Mouse (Mus musculus) midbrain, embryonic 16.5 days (tissue): Measurements from ENCODE around the gene Top3b. TPM values are rescaled to one million over a fixed set of nuclear protein-coding genes. Genes with fewer than 3 reads are reported as not detected.
A peak's percentile ranks its signal among the peaks of the same experiment; 100 is the strongest.

Experiments
- ATAC-seq: fragments of 200-750 bp; cut with Nextera tagmentation; 2 replicates; pipeline ENCODE4 v1.8.0; 2017; ENCODE audit warnings: moderate TSS enrichment
- H3K27ac ChIP-seq: fragments of 300-500 bp; sonication (generic); 2 replicates; pipeline ENCODE4 v1.5.1; 2014; ENCODE audit warnings: mild to moderate bottlenecking, low read length, mixed read lengths
- H3K27me3 ChIP-seq: fragments of 300-500 bp; sonication (generic); 2 replicates; pipeline ENCODE4 v1.6.1; 2014; ENCODE audit warnings: low read depth, low read length, mixed read lengths; ENCODE audit not compliant: control insufficient read depth, insufficient read depth
- H3K36me3 ChIP-seq: fragments of 300-500 bp; sonication (generic); 2 replicates; pipeline ENCODE4 v1.6.1; 2014; ENCODE audit warnings: mild to moderate bottlenecking, low read length, moderate library complexity, mixed read lengths; ENCODE audit not compliant: control insufficient read depth, insufficient read depth
- H3K4me1 ChIP-seq: fragments of 300-500 bp; sonication (generic); 2 replicates; pipeline ENCODE4 v1.6.1; 2014; ENCODE audit warnings: mild to moderate bottlenecking, low read length, mixed read lengths; ENCODE audit not compliant: control insufficient read depth, insufficient read depth
- H3K4me2 ChIP-seq: fragments of 300-500 bp; sonication (generic); 2 replicates; pipeline ENCODE4 v1.6.1; 2014; ENCODE audit warnings: mild to moderate bottlenecking, low read length, mixed read lengths
- H3K4me3 ChIP-seq: fragments of 300-500 bp; sonication (generic); 2 replicates; pipeline ENCODE4 v1.5.1; 2014; ENCODE audit warnings: low read depth, mild to moderate bottlenecking, low read length, moderate library complexity, mixed read lengths
- H3K9ac ChIP-seq: fragments of 300-500 bp; sonication (generic); 2 replicates; pipeline ENCODE4 v1.6.1; 2014; ENCODE audit warnings: low read depth, low read length, mixed read lengths
- H3K9me3 ChIP-seq: fragments of 300-500 bp; sonication (generic); replicated peaks from 2 replicates; pipeline ENCODE4 v1.6.1; 2014; ENCODE audit warnings: mild to moderate bottlenecking, low read length, mixed read lengths; ENCODE audit not compliant: control insufficient read depth, poor library complexity, severe bottlenecking
- WGBS: fragments of 180-500 bp; shearing (Covaris S2); extraction: QIAGEN DNeasy Blood & Tissue Kit; methylation state at CpG from one replicate; pipeline ENCODE4 v1.1.7; 2014; 5-methylcytosine and 5-hydroxymethylcytosine counted together
- polyA plus RNA-seq: library from polyadenylated mRNA; unstranded; fragments of >200 nt; fragmentation: Nextera tagmentation; extraction: Ambion mirVana; gene quantifications from 2 replicates; pipeline ENCODE4 v1.2.1, GENCODE M21; 2015

The Top3b gene
- polyA plus RNA-seq, 1 experiment from 2014 or later = 72.5 TPM

DNA sequence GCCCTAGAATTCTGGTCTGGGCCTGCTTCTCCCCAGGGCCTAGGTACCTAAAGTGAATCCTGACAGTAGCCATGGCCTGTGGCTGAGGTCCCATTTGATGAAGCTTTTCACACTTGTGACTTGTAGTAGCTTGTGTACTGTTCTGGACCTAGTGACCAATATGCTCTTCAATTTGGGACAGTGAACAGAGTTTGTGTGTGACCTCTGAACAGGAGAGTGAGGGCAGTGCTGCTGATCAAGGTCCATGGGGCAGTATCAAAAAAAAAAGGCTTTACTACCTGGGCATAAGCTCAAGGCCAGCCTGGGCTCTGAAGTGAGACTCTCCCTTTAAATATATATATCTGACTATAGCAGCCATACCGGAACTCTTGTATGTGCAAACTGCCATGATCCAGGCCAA, 17.8 kb downstream of the Top3b start:
- H3K36me3 ChIP-seq = peaks cover 61% of the 10 kb centered on the region
- no peaks in the 10 kb centered on the region for H3K27me3 ChIP-seq
- H3K9ac ChIP-seq = no peak overlapping the region
- no peak overlapping the region for H3K4me2 ChIP-seq
- no peaks in the 10 kb centered on the region for H3K9me3 ChIP-seq
- no peaks in the 10 kb centered on the region for H3K4me1 ChIP-seq
- no peak overlapping the region for H3K27ac ChIP-seq
- ATAC-seq = no peak
- 100% methylated on average over 1 of the region's 1 CpGs for WGBS
- H3K4me3 ChIP-seq = no peak overlapping the region

- Histone ChIP-seq H3K9ac (no peak overlapping the region), H3K4me2 (no peak overlapping the region), H3K4me1 (peaks cover 4% of the 10 kb centered on the region), H3K27me3 (no peaks in the 10 kb centered on the region), H3K9me3 (no peaks in the 10 kb centered on the region), H3K27ac (no peak overlapping the region), H3K36me3 (peaks cover 29% of the 10 kb centered on the region), H3K4me3 (no peak overlapping the region)
- no peak for ATAC-seq
- 97% methylated on average over 7 of the region's 7 CpGs for WGBS
These were observed 21.8 kb downstream of the Top3b start for GRCm38 (mm10) chr16:16892366-16892765.

DNA sequence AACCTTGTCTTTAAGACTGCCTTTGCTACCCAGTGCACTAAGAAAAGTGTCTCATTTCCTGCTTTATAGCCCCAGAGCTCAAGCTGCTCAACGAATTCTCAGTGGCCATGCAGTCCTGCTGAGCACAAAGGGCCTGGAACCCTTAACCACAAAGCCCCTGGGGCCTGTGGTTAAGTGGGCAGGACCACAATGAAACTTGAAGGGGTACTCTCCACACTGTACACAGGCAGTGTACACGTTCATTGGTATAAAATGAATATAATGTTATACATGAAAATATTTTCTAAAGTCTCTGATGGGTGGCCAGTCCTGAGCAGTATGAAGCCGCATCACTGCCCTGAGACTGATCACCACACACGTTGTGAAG, 25.5 kb downstream of the Top3b start:
- Histone ChIP-seq H3K27me3 (no peaks in the 10 kb centered on the region), H3K36me3 (peaks cover 11% of the 10 kb centered on the region), H3K4me3 (peak overlapping the region; percentile 65; the same call in 1 of the 2 replicates), H3K4me2 (peak overlapping the region; percentile 84), H3K9ac (peak overlapping the region; percentile 82; the same call in 1 of the 2 replicates), H3K9me3 (no peaks in the 10 kb centered on the region), H3K4me1 (peaks cover 17% of the 10 kb centered on the region), H3K27ac (peak overlapping the region; percentile 79)
- WGBS = 23% methylated on average over 4 of the region's 4 CpGs
- no peak for ATAC-seq

- H3K4me3 ChIP-seq = peak within 1 kb of the TSS; percentile 65
- peak; percentile 91 for ATAC-seq
- WGBS = under 1% methylated on average over 29 of the region's 29 CpGs
These were observed 26.0 kb downstream of the Top3b start, which contains the start of gene Ppm1f for GRCm38 (mm10) chr16:16896382-16897055. TSS of gene Ppm1f (plus strand) at chr16:16896469.

GRCm38 (mm10) chr16:16897056-16897584, 26.6 kb downstream of the Top3b start:
- peaks cover 17% of the 10 kb centered on the region for H3K4me1 ChIP-seq
- H3K4me3 ChIP-seq = peak overlapping the region; percentile 65
- ATAC-seq = peak; percentile 16
- 20% methylated on average over 10 of the region's 10 CpGs for WGBS
- no peaks in the 10 kb centered on the region for H3K27me3 ChIP-seq
- H3K4me2 ChIP-seq = peak overlapping the region; percentile 84
- peak overlapping the region; percentile 82 for H3K9ac ChIP-seq
- H3K9me3 ChIP-seq = no peaks in the 10 kb centered on the region
- H3K36me3 ChIP-seq = peaks cover 13% of the 10 kb centered on the region
- peak overlapping the region; percentile 79 for H3K27ac ChIP-seq

More at GRCm38 (mm10) chr16:16896382-16897055, 26.0 kb downstream of the Top3b start, which contains the start of gene Ppm1f:
- peak within 1 kb of the TSS; percentile 79 for H3K27ac ChIP-seq
- no peaks in the 10 kb centered on the region for H3K9me3 ChIP-seq
- H3K36me3 ChIP-seq = peaks cover 11% of the 10 kb centered on the region
- peak within 1 kb of the TSS; percentile 82 for H3K9ac ChIP-seq
- no peaks in the 10 kb centered on the region for H3K27me3 ChIP-seq
- H3K4me1 ChIP-seq = peaks cover 17% of the 10 kb centered on the region
- H3K4me2 ChIP-seq = peak within 1 kb of the TSS; percentile 84

DNA sequence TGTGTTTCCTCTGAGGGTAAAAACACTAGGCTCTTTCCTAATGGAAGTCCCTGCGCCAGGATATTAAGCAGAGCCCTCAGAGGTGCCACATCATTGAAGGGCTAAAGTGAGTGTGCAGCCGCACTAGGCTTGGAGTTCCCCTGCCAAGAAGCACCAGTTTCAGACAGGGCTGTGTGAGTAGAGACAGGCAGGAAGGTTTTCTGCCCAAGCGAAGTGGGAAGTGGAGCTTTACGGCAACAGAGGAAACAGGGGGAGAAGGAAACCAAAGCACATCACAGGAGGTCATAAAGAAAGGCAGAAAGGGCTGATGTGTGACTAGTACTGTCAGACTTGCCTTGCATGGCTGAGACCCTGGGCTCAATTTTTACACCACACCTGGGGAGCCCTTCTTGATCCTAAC, 31.8 kb downstream of the Top3b start:
- 84% methylated on average over 4 of the region's 4 CpGs for WGBS
- H3K9me3 ChIP-seq = no peaks in the 10 kb centered on the region
- no peak overlapping the region for H3K4me3 ChIP-seq
- no peaks in the 10 kb centered on the region for H3K27me3 ChIP-seq
- no peak overlapping the region for H3K9ac ChIP-seq
- peaks cover 13% of the 10 kb centered on the region for H3K4me1 ChIP-seq
- no peak for ATAC-seq
- no peak overlapping the region for H3K4me2 ChIP-seq
- no peak overlapping the region for H3K27ac ChIP-seq
- H3K36me3 ChIP-seq = peaks cover 27% of the 10 kb centered on the region

GRCm38 (mm10) chr16:16903188-16903587, 32.7 kb downstream of the Top3b start:
- ATAC-seq = no peak
- peaks cover 27% of the 10 kb centered on the region for H3K36me3 ChIP-seq
- no peak overlapping the region for H3K9ac ChIP-seq
- H3K4me3 ChIP-seq = no peak overlapping the region
- 86% methylated on average over 5 of the region's 5 CpGs for WGBS
- H3K4me1 ChIP-seq = peaks cover 5% of the 10 kb centered on the region; the same call in 1 of the 2 replicates
- H3K9me3 ChIP-seq = no peaks in the 10 kb centered on the region
- H3K4me2 ChIP-seq = no peak overlapping the region
- no peaks in the 10 kb centered on the region for H3K27me3 ChIP-seq
- no peak overlapping the region for H3K27ac ChIP-seq

- Histone ChIP-seq H3K27ac (no peak overlapping the region; the same call in 1 of the 2 replicates), H3K9me3 (no peaks in the 10 kb centered on the region), H3K9ac (no peak overlapping the region), H3K4me2 (no peak overlapping the region), H3K27me3 (no peaks in the 10 kb centered on the region), H3K4me1 (0 out of 2 replicates have a peak, but pooled peaks cover 3% of the 10 kb centered on the region), H3K36me3 (peaks cover 38% of the 10 kb centered on the region), H3K4me3 (no peak overlapping the region)
- 84% methylated on average over 6 of the region's 6 CpGs for WGBS
- no peak for ATAC-seq
These were observed 37.3 kb downstream of the Top3b start for GRCm38 (mm10) chr16:16907799-16908198.
